ENCODE assay signal across 19 mouse cellular contexts in genomic region chr5:112236631-112237030, GRCm38 (mm10). TPM values are rescaled to one million over a fixed set of nuclear protein-coding genes. Genes with fewer than 3 reads are reported as not detected.
A peak's percentile ranks its signal among the peaks of the same experiment; 100 is the strongest.
DNase-seq lines count a peak whose midpoint lies in the region; ATAC-seq and TF ChIP-seq lines count a peak whose summit lies in the region.
"Had no signal": no experiment of that assay in that cellular context is flagged by ENCODE, and none has a peak within 500 bp of the region (broad histone marks: within the 10 kb centered on the region; RNA-seq: fewer than 3 reads in every experiment).

No protein-coding gene starts in this region.

- H3K9ac ChIP-seq in forebrain, embryonic 14.5 days (ENCODE audit: low read length), result peak overlapping the region; percentile 63; the same call in 1 of the 2 replicates
- H3K9ac ChIP-seq in hindbrain, postnatal 0 days (replicated peaks; ENCODE audit: low read length), result peak overlapping the region; percentile 44; the same call in 1 of the 2 replicates
- H3K9ac ChIP-seq in midbrain, embryonic 15.5 days, result peak overlapping the region; percentile 40; the same call in 1 of the 2 replicates

- no peaks in the 10 kb centered on the region for H3K27me3 ChIP-seq in forebrain, embryonic 14.5 days (replicated peaks; ENCODE audit: control insufficient read depth, insufficient read depth, low read length)
- H3K27me3 ChIP-seq in hindbrain, postnatal 0 days (ENCODE audit: insufficient read depth, low read length), result no peaks in the 10 kb centered on the region
- H3K27me3 ChIP-seq in midbrain, embryonic 15.5 days (replicated peaks), result no peaks in the 10 kb centered on the region

- H3K9me3 ChIP-seq in forebrain, embryonic 14.5 days (replicated peaks; ENCODE audit: control insufficient read depth, low read length), result no peaks in the 10 kb centered on the region
- no peaks in the 10 kb centered on the region for H3K9me3 ChIP-seq in hindbrain, postnatal 0 days (ENCODE audit: low read length)
- no peaks in the 10 kb centered on the region for H3K9me3 ChIP-seq in midbrain, embryonic 15.5 days
- H3K9me3 ChIP-seq: embryonic facial prominence, embryonic 13.5 days; heart, embryonic 10.5 days had no signal

- peak overlapping the region; percentile 87 for H3K27ac ChIP-seq in forebrain, embryonic 14.5 days (ENCODE audit: low read depth, low read length)
- H3K27ac ChIP-seq in hindbrain, postnatal 0 days, result peak overlapping the region; percentile 88
- H3K27ac ChIP-seq in midbrain, embryonic 15.5 days, result peak overlapping the region; percentile 86
- H3K27ac ChIP-seq in layer of hippocampus, adult 2 months, result no peak overlapping the region
- H3K27ac ChIP-seq: embryonic facial prominence, embryonic 13.5 days; heart, embryonic 10.5 days had no signal

- H3K4me2 ChIP-seq in forebrain, embryonic 14.5 days (ENCODE audit: low read length), result peak overlapping the region; percentile 21; the same call in 1 of the 2 replicates
- H3K4me2 ChIP-seq in hindbrain, postnatal 0 days (ENCODE audit: low read depth, low read length), result peak overlapping the region; percentile 43; the same call in 1 of the 2 replicates
- H3K4me2 ChIP-seq in midbrain, embryonic 15.5 days, result no peak overlapping the region; the same call in 1 of the 2 replicates
- H3K4me2 ChIP-seq: liver, embryonic 11.5 days had no signal

- H3K4me3 ChIP-seq in forebrain, embryonic 14.5 days (ENCODE audit: low read depth, low read length), result no peak overlapping the region
- H3K4me3 ChIP-seq in hindbrain, postnatal 0 days (ENCODE audit: low read length), result no peak overlapping the region
- no peak overlapping the region for H3K4me3 ChIP-seq in midbrain, embryonic 15.5 days
- H3K4me3 ChIP-seq in layer of hippocampus, adult 2 months, result no peak overlapping the region
- H3K4me3 ChIP-seq: embryonic facial prominence, embryonic 13.5 days; megakaryocyte, embryonic 14.5 days had no signal

- WGBS in forebrain, embryonic 14.5 days, result 63% methylated on average over 2 of the region's 2 CpGs
- 69% methylated on average over 2 of the region's 2 CpGs for WGBS in hindbrain, postnatal 0 days
- WGBS in midbrain, embryonic 15.5 days, result 71% methylated on average over 2 of the region's 2 CpGs

- peak; percentile 40 for DNase-seq in MN1 (ENCODE audit: low spot score)
- no peak for DNase-seq in forebrain, embryonic 14.5 days (ENCODE audit: low spot score)
- DNase-seq in hindbrain, postnatal 0 days (ENCODE audit: low spot score), result no peak
- DNase-seq in layer of hippocampus, adult 2 months (ENCODE audit: low spot score in 2 of 2), result no peak
- no peak for DNase-seq in frontal cortex, adult 2 months (ENCODE audit: extremely low spot score in 1 of 2, low spot score in 1 of 2)
- DNase-seq: cerebellum, adult 11 months; gastrocnemius, postnatal 10 days; kidney, adult 8-10 months; kidney, postnatal 36 days; lung, embryonic 14.5 days; spleen, adult 18-20 months had no signal

- no peak for TF ChIP-seq CTCF in hindbrain, postnatal 0 days (IDR thresholded peaks at IDR 0.05; ENCODE audit: low read depth)
- no peak for TF ChIP-seq CTCF in layer of hippocampus, adult 2 months (conservative IDR thresholded peaks at IDR 0.05)

- peaks cover 19% of the 10 kb centered on the region for H3K4me1 ChIP-seq in forebrain, embryonic 14.5 days (ENCODE audit: control insufficient read depth, insufficient read depth, low read length)
- H3K4me1 ChIP-seq in hindbrain, postnatal 0 days (ENCODE audit: insufficient read depth, low read length), result no peaks in the 10 kb centered on the region; the same call in 1 of the 2 replicates
- peaks cover 30% of the 10 kb centered on the region for H3K4me1 ChIP-seq in midbrain, embryonic 15.5 days

- ATAC-seq in forebrain, embryonic 14.5 days, result no peak
- no peak for ATAC-seq in hindbrain, postnatal 0 days
- ATAC-seq in midbrain, embryonic 15.5 days (replicated peaks), result no peak
- ATAC-seq in frontal cortex, adult (ENCODE audit: low TSS enrichment), result no peak

- no peaks in the 10 kb centered on the region for H3K36me3 ChIP-seq in forebrain, embryonic 14.5 days (ENCODE audit: control insufficient read depth, insufficient read depth, low read length)
- H3K36me3 ChIP-seq in hindbrain, postnatal 0 days (ENCODE audit: insufficient read depth, low read length), result no peaks in the 10 kb centered on the region
- no peaks in the 10 kb centered on the region for H3K36me3 ChIP-seq in midbrain, embryonic 15.5 days (replicated peaks)
- H3K36me3 ChIP-seq: embryonic facial prominence, embryonic 13.5 days; heart, embryonic 10.5 days had no signal

RNA-seq across cellular contexts. Expression of gene Cryba4, which starts 15.7 kb away (rescaled TPM):
- polyA plus RNA-seq in forebrain, embryonic 14.5 days (2014; fragmentation: Nextera tagmentation; extraction: Ambion mirVana), result 1.4 and 2.2 TPM in 2 replicates
- 0.26 and 1.8 TPM in 2 replicates for total RNA-seq in hindbrain, postnatal 0 days (2014; rRNA removed)
- polyA plus RNA-seq in hindbrain, postnatal 0 days (2015; fragmentation: Nextera tagmentation; extraction: Ambion mirVana), result 1.6 and 2.4 TPM in 2 replicates
- polyA plus RNA-seq in midbrain, embryonic 15.5 days (2015; fragmentation: Nextera tagmentation; extraction: Ambion mirVana), result 0.93 and 1.4 TPM in 2 replicates
- total RNA-seq in layer of hippocampus, adult 2 months (2021), result 1 to 10 TPM; 1.0 to 1.5 TPM
- 1.4 and 1.9 TPM in 2 replicates for polyA plus RNA-seq in frontal cortex, adult 2 months (2012; rRNA removed)
- total RNA-seq: common myeloid progenitor, adult 5-6 weeks had no signal
- polyA plus RNA-seq: heart, embryonic 10.5 days had no signal

RNA-seq across cellular contexts. Expression of gene Crybb1, which starts 19.0 kb away (rescaled TPM):
- polyA plus RNA-seq in forebrain, embryonic 14.5 days (2014; fragmentation: Nextera tagmentation; extraction: Ambion mirVana), result 2.5 and 4.6 TPM in 2 replicates
- total RNA-seq in hindbrain, postnatal 0 days (2014; rRNA removed), result 8.0 and 11.7 TPM in 2 replicates
- polyA plus RNA-seq in hindbrain, postnatal 0 days (2015; fragmentation: Nextera tagmentation; extraction: Ambion mirVana), result 14.2 and 14.6 TPM in 2 replicates
- 4.3 and 4.8 TPM in 2 replicates for polyA plus RNA-seq in midbrain, embryonic 15.5 days (2015; fragmentation: Nextera tagmentation; extraction: Ambion mirVana)
- 1 to 10 TPM; 6.4 to 7.8 TPM for total RNA-seq in layer of hippocampus, adult 2 months (2021)
- 6.6 and 7.2 TPM in 2 replicates for polyA plus RNA-seq in frontal cortex, adult 2 months (2012; rRNA removed)
- total RNA-seq: common myeloid progenitor, adult 5-6 weeks had no signal
- polyA plus RNA-seq: heart, embryonic 10.5 days; urinary bladder, adult 2 months had no signal

RNA-seq across cellular contexts. Expression of gene Tpst2, which starts 39.9 kb away (rescaled TPM):
- polyA plus RNA-seq in forebrain, embryonic 14.5 days (2014; fragmentation: Nextera tagmentation; extraction: Ambion mirVana), result 29.5 and 30.6 TPM in 2 replicates
- total RNA-seq in hindbrain, postnatal 0 days (2014; rRNA removed), result 46.9 and 57.0 TPM in 2 replicates
- 34.4 and 37.0 TPM in 2 replicates for polyA plus RNA-seq in hindbrain, postnatal 0 days (2015; fragmentation: Nextera tagmentation; extraction: Ambion mirVana)
- polyA plus RNA-seq in midbrain, embryonic 15.5 days (2015; fragmentation: Nextera tagmentation; extraction: Ambion mirVana), result 29.4 and 33.7 TPM in 2 replicates
- total RNA-seq in layer of hippocampus, adult 2 months (2021), result 10 to 100 TPM; 45.3 to 45.4 TPM
- 36.6 and 40.7 TPM in 2 replicates for polyA plus RNA-seq in frontal cortex, adult 2 months (2012; rRNA removed)
